Mouse (Mus musculus): ENCODE results near the gene Ctf1. TPM values are rescaled to one million over a fixed set of nuclear protein-coding genes. Genes with fewer than 3 reads are reported as not detected.

Ctf1 gene
- polyA plus RNA-seq, 1 experiment from 2014 or later = 20.9 TPM

GRCm38 (mm10) chr7:127704598-127704997 lies 7.9 kb upstream of the Ctf1 start:
- WGBS = 77% methylated on average over 6 of the region's 6 CpGs
- Histone ChIP-seq H3K27me3 (replicated peaks; ENCODE audit: control insufficient read depth, insufficient read depth, low read length) (no peaks in the 10 kb centered on the region), H3K9ac (ENCODE audit: low read depth, low read length) (no peak overlapping the region), H3K4me3 (ENCODE audit: low read depth, low read length) (no peak overlapping the region), H3K36me3 (ENCODE audit: control insufficient read depth, insufficient read depth, low read length) (peaks cover 69% of the 10 kb centered on the region), H3K4me1 (ENCODE audit: control insufficient read depth, insufficient read depth, low read length) (peaks cover 16% of the 10 kb centered on the region), H3K27ac (replicated peaks; ENCODE audit: low read depth, low read length) (no peak overlapping the region), H3K4me2 (ENCODE audit: low read depth, low read length) (no peak overlapping the region), H3K9me3 (ENCODE audit: control insufficient read depth, low read length) (no peaks in the 10 kb centered on the region)
- no peak for DNase-seq (ENCODE audit: low spot score)
- ATAC-seq (ENCODE audit: low read depth) = no peak

- Histone ChIP-seq H3K9me3 (ENCODE audit: control insufficient read depth, low read length) (no peaks in the 10 kb centered on the region), H3K4me3 (ENCODE audit: low read depth, low read length) (no peak overlapping the region), H3K4me1 (ENCODE audit: control insufficient read depth, insufficient read depth, low read length) (peaks cover 16% of the 10 kb centered on the region), H3K27ac (replicated peaks; ENCODE audit: low read depth, low read length) (no peak overlapping the region), H3K27me3 (replicated peaks; ENCODE audit: control insufficient read depth, insufficient read depth, low read length) (no peaks in the 10 kb centered on the region), H3K36me3 (ENCODE audit: control insufficient read depth, insufficient read depth, low read length) (peaks cover 58% of the 10 kb centered on the region), H3K9ac (ENCODE audit: low read depth, low read length) (no peak overlapping the region), H3K4me2 (ENCODE audit: low read depth, low read length) (no peak overlapping the region)
- 70% methylated on average over 4 of the region's 4 CpGs for WGBS
- ATAC-seq (ENCODE audit: low read depth) (no peak), DNase-seq (ENCODE audit: low spot score) (no peak)
Observed at GRCm38 (mm10) chr7:127705706-127706105, 6.8 kb upstream of the Ctf1 start.

GRCm38 (mm10) chr7:127707045-127707956 lies 5.2 kb upstream of the Ctf1 start:
- peak; percentile 85 for DNase-seq (ENCODE audit: low spot score)
- peaks cover 30% of the 10 kb centered on the region for H3K4me1 ChIP-seq (ENCODE audit: control insufficient read depth, insufficient read depth, low read length)

GRCm38 (mm10) chr7:127707957-127708206 lies 4.7 kb upstream of the Ctf1 start:
- Histone ChIP-seq H3K4me2 (ENCODE audit: low read depth, low read length) (peak overlapping the region; percentile 86), H3K36me3 (ENCODE audit: control insufficient read depth, insufficient read depth, low read length) (peaks cover 41% of the 10 kb centered on the region), H3K9ac (ENCODE audit: low read depth, low read length) (peak overlapping the region; percentile 95), H3K27me3 (replicated peaks; ENCODE audit: control insufficient read depth, insufficient read depth, low read length) (no peaks in the 10 kb centered on the region), H3K27ac (replicated peaks; ENCODE audit: low read depth, low read length) (peak overlapping the region; percentile 99), H3K4me1 (ENCODE audit: control insufficient read depth, insufficient read depth, low read length) (peaks cover 31% of the 10 kb centered on the region), H3K4me3 (ENCODE audit: low read depth, low read length) (peak overlapping the region; percentile 86), H3K9me3 (ENCODE audit: control insufficient read depth, low read length) (no peaks in the 10 kb centered on the region)
- 0% methylated on average over 5 of the region's 5 CpGs for WGBS
- no peak for ATAC-seq (ENCODE audit: low read depth)
- no peak for DNase-seq (ENCODE audit: low spot score)

More at GRCm38 (mm10) chr7:127707045-127707956, 5.2 kb upstream of the Ctf1 start:
- Histone ChIP-seq H3K4me2 (ENCODE audit: low read depth, low read length) (peak overlapping the region; percentile 86), H3K36me3 (ENCODE audit: control insufficient read depth, insufficient read depth, low read length) (peaks cover 46% of the 10 kb centered on the region), H3K4me3 (ENCODE audit: low read depth, low read length) (peak overlapping the region; percentile 86), H3K27ac (replicated peaks; ENCODE audit: low read depth, low read length) (peak overlapping the region; percentile 99), H3K9me3 (ENCODE audit: control insufficient read depth, low read length) (no peaks in the 10 kb centered on the region), H3K9ac (ENCODE audit: low read depth, low read length) (peak overlapping the region; percentile 95), H3K27me3 (replicated peaks; ENCODE audit: control insufficient read depth, insufficient read depth, low read length) (no peaks in the 10 kb centered on the region)
- WGBS = 14% methylated on average over 22 of the region's 22 CpGs
- ATAC-seq (ENCODE audit: low read depth) = no peak

- Histone ChIP-seq H3K4me1 (ENCODE audit: control insufficient read depth, insufficient read depth, low read length) (peaks cover 33% of the 10 kb centered on the region), H3K36me3 (ENCODE audit: control insufficient read depth, insufficient read depth, low read length) (peaks cover 36% of the 10 kb centered on the region), H3K27ac (replicated peaks; ENCODE audit: low read depth, low read length) (peak within 1 kb of the TSS; percentile 99), H3K9me3 (ENCODE audit: control insufficient read depth, low read length) (no peaks in the 10 kb centered on the region), H3K4me2 (ENCODE audit: low read depth, low read length) (peak within 1 kb of the TSS; percentile 86), H3K9ac (ENCODE audit: low read depth, low read length) (peak within 1 kb of the TSS; percentile 95), H3K27me3 (replicated peaks; ENCODE audit: control insufficient read depth, insufficient read depth, low read length) (no peaks in the 10 kb centered on the region), H3K4me3 (ENCODE audit: low read depth, low read length) (peak within 1 kb of the TSS; percentile 86)
- 1% methylated on average over 20 of the region's 90 CpGs for WGBS
- DNase-seq (ENCODE audit: low spot score) (peak; percentile 97), ATAC-seq (ENCODE audit: low read depth) (peak; percentile 79)
Observed at GRCm38 (mm10) chr7:127708207-127709078, 4.1 kb upstream of the Ctf1 start, which contains the start of gene Bcl7c. TSS of gene Bcl7c (minus strand) at chr7:127708933.

GRCm38 (mm10) chr7:127709261-127709979 lies 3.1 kb upstream of the Ctf1 start:
- Histone ChIP-seq H3K9me3 (ENCODE audit: control insufficient read depth, low read length) (no peaks in the 10 kb centered on the region), H3K4me3 (ENCODE audit: low read depth, low read length) (peak overlapping the region; percentile 86), H3K4me1 (ENCODE audit: control insufficient read depth, insufficient read depth, low read length) (peaks cover 38% of the 10 kb centered on the region), H3K4me2 (ENCODE audit: low read depth, low read length) (peak overlapping the region; percentile 86), H3K27ac (replicated peaks; ENCODE audit: low read depth, low read length) (peak overlapping the region; percentile 99), H3K27me3 (replicated peaks; ENCODE audit: control insufficient read depth, insufficient read depth, low read length) (no peaks in the 10 kb centered on the region), H3K9ac (ENCODE audit: low read depth, low read length) (peak overlapping the region; percentile 95), H3K36me3 (ENCODE audit: control insufficient read depth, insufficient read depth, low read length) (peaks cover 26% of the 10 kb centered on the region)
- 68% methylated on average over 5 of the region's 5 CpGs for WGBS
- ATAC-seq (ENCODE audit: low read depth) (no peak), DNase-seq (ENCODE audit: low spot score) (no peak)

GRCm38 (mm10) chr7:127711031-127711430 lies 1.5 kb upstream of the Ctf1 start:
- no peak for ATAC-seq (ENCODE audit: low read depth)
- Histone ChIP-seq H3K4me2 (ENCODE audit: low read depth, low read length) (0 out of 2 replicates have a peak overlapping the region, but pooled peaks have one; percentile 72), H3K4me3 (ENCODE audit: low read depth, low read length) (no peak overlapping the region), H3K4me1 (ENCODE audit: control insufficient read depth, insufficient read depth, low read length) (peaks cover 38% of the 10 kb centered on the region), H3K27me3 (replicated peaks; ENCODE audit: control insufficient read depth, insufficient read depth, low read length) (no peaks in the 10 kb centered on the region), H3K36me3 (ENCODE audit: control insufficient read depth, insufficient read depth, low read length) (peaks cover 19% of the 10 kb centered on the region), H3K9me3 (ENCODE audit: control insufficient read depth, low read length) (no peaks in the 10 kb centered on the region), H3K9ac (ENCODE audit: low read depth, low read length) (no peak overlapping the region), H3K27ac (replicated peaks; ENCODE audit: low read depth, low read length) (peak overlapping the region; percentile 97)
- WGBS = 85% methylated on average over 3 of the region's 3 CpGs
- DNase-seq (ENCODE audit: low spot score) = no peak

- Histone ChIP-seq H3K4me3 (ENCODE audit: low read depth, low read length) (no peak overlapping the region), H3K9ac (ENCODE audit: low read depth, low read length) (peak overlapping the region; percentile 30; the same call in 1 of the 2 replicates), H3K36me3 (ENCODE audit: control insufficient read depth, insufficient read depth, low read length) (peaks cover 15% of the 10 kb centered on the region), H3K4me2 (ENCODE audit: low read depth, low read length) (peak overlapping the region; percentile 72), H3K9me3 (ENCODE audit: control insufficient read depth, low read length) (no peaks in the 10 kb centered on the region), H3K27ac (replicated peaks; ENCODE audit: low read depth, low read length) (peak overlapping the region; percentile 97), H3K4me1 (ENCODE audit: control insufficient read depth, insufficient read depth, low read length) (peaks cover 36% of the 10 kb centered on the region), H3K27me3 (replicated peaks; ENCODE audit: control insufficient read depth, insufficient read depth, low read length) (no peaks in the 10 kb centered on the region)
- DNase-seq (ENCODE audit: low spot score) (peak; percentile 80), ATAC-seq (ENCODE audit: low read depth) (no peak)
- 54% methylated on average over 3 of the region's 3 CpGs for WGBS
Observed at GRCm38 (mm10) chr7:127711456-127711855, 1.1 kb upstream of the Ctf1 start.
